Mouse (Mus musculus): ENCODE data around the gene Epm2aip1.

- TF ChIP-seq POLR2A (IDR thresholded peaks at IDR 0.05; ENCODE audit: insufficient read depth, low read depth, low read length) (no peak), CTCF (IDR thresholded peaks at IDR 0.05; ENCODE audit: insufficient read depth, low read depth, low read length) (no peak)
These were observed 42.1 kb downstream of the Epm2aip1 start for GRCm38 (mm10) chr9:111313793-111314192.
